Mouse (Mus musculus) forebrain, embryonic 11.5 days (tissue): ENCODE measurements around the gene Ltn1. TPM values are rescaled to one million over a fixed set of nuclear protein-coding genes. Genes with fewer than 3 reads are reported as not detected.
A peak's percentile ranks its signal among the peaks of the same experiment; 100 is the strongest.

ENCODE experiments used
- ATAC-seq: fragments of 200-750 bp; cut with Nextera tagmentation; replicated peaks from 2 replicates; pipeline ENCODE4 v1.8.0; 2017; ENCODE audit warnings: moderate TSS enrichment; ENCODE audit not compliant: low FRiP score
- DNase-seq: peaks from one replicate; pipeline ENCODE4 v3.0.0-alpha.2; 2017; ENCODE audit warnings: low spot score
- H3K27ac ChIP-seq: fragments of 300-500 bp; sonication (generic); 2 replicates; pipeline ENCODE4 v1.5.1; 2014; ENCODE audit warnings: low read depth, low read length
- H3K27me3 ChIP-seq: fragments of 300-500 bp; sonication (generic); 2 replicates; pipeline ENCODE4 v1.6.1; 2014; ENCODE audit warnings: mild to moderate bottlenecking, low read length, mixed read lengths; ENCODE audit not compliant: control insufficient read depth, insufficient read depth
- H3K36me3 ChIP-seq: fragments of 300-500 bp; sonication (generic); 2 replicates; pipeline ENCODE4 v1.6.1; 2014; ENCODE audit warnings: mild to moderate bottlenecking, low read length, moderate library complexity, mixed read lengths; ENCODE audit not compliant: control insufficient read depth, insufficient read depth
- H3K4me1 ChIP-seq: fragments of 300-500 bp; sonication (generic); replicated peaks from 2 replicates; pipeline ENCODE4 v1.6.1; 2014; ENCODE audit warnings: low read length, mixed read lengths; ENCODE audit not compliant: control insufficient read depth, insufficient read depth
- H3K4me2 ChIP-seq: fragments of 300-500 bp; sonication (generic); 2 replicates; pipeline ENCODE4 v1.6.1; 2014; ENCODE audit warnings: low read depth, mild to moderate bottlenecking, low read length, moderate library complexity, mixed read lengths; ENCODE audit not compliant: severe bottlenecking
- H3K4me3 ChIP-seq: fragments of 300-500 bp; sonication (generic); 2 replicates; pipeline ENCODE4 v1.5.1; 2014; ENCODE audit warnings: low read depth, low read length
- H3K9ac ChIP-seq: fragments of 300-500 bp; sonication (generic); 2 replicates; pipeline ENCODE4 v1.6.1; 2014; ENCODE audit warnings: low read length
- H3K9me3 ChIP-seq: fragments of 300-500 bp; sonication (generic); 2 replicates; pipeline ENCODE4 v1.6.1; 2016; ENCODE audit warnings: low read length, mixed read lengths; ENCODE audit not compliant: control insufficient read depth
- WGBS: fragments of 180-500 bp; shearing (Covaris S2); extraction: QIAGEN DNeasy Blood & Tissue Kit; methylation state at CpG from one replicate; pipeline ENCODE4 v1.1.7; 2014; 5-methylcytosine and 5-hydroxymethylcytosine counted together
- polyA plus RNA-seq: library from polyadenylated mRNA; unstranded; fragments of >200 nt; fragmentation: Nextera tagmentation; extraction: Ambion mirVana; gene quantifications from 2 replicates; pipeline ENCODE4 v1.2.1, GENCODE M21; 2014

The Ltn1 gene
- polyA plus RNA-seq, 1 experiment from 2014 or later = 32.8 TPM

DNA sequence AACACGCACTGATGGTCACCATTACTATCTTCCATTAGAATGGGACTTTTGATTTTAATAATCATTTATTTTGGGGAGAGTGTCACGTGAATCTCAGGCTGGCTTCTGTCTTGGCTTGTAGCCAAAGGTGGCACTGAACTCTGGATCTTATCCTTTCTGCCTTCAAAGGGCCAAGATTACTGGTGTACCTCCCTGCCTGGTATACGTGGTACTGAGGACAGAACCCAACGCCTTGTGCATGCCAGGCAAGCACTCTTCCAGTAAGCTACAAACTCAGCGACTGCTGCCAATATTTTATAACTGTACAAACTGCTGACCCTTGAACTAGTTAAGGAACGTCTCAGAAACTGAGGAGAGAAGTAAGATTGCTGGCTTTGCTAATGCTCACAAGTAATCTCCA lies 2.5 kb upstream of the Ltn1 start:
- ATAC-seq = no peak
- H3K27ac ChIP-seq = no peak overlapping the region
- 89% methylated on average over 6 of the region's 6 CpGs for WGBS
- peaks cover 3% of the 10 kb centered on the region; the same call in 1 of the 2 replicates for H3K4me1 ChIP-seq
- no peak overlapping the region for H3K4me2 ChIP-seq
- H3K36me3 ChIP-seq = no peaks in the 10 kb centered on the region
- no peak overlapping the region for H3K4me3 ChIP-seq
- no peaks in the 10 kb centered on the region for H3K9me3 ChIP-seq
- H3K27me3 ChIP-seq = no peaks in the 10 kb centered on the region
- DNase-seq = no peak
- no peak overlapping the region for H3K9ac ChIP-seq

DNA sequence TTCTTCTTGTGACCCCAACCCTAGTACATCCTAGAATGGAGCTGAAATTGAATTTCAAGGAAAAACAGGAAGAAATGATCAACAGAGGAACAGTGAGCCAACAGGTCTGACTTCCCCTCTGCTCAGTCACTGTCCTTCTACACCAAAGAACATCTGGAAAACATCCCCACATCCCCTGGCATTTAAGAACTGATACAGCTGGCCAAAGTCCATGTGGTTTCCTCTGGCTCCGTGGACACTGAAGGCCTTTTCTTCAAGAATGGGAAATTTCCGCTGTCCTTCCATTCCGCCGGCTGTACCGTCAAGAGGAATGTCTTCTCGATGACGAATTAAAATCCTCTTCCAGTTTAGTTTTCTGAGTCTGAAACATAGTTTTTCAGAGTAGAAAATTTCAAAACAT lies 1.9 kb upstream of the Ltn1 start:
- Histone ChIP-seq H3K4me1 (no peaks in the 10 kb centered on the region), H3K36me3 (no peaks in the 10 kb centered on the region), H3K4me2 (no peak overlapping the region), H3K27ac (no peak overlapping the region), H3K9me3 (no peaks in the 10 kb centered on the region), H3K27me3 (no peaks in the 10 kb centered on the region), H3K9ac (no peak overlapping the region), H3K4me3 (no peak overlapping the region)
- 94% methylated on average over 7 of the region's 7 CpGs for WGBS
- DNase-seq = no peak
- no peak for ATAC-seq

- Histone ChIP-seq H3K9ac (no peak overlapping the region), H3K27me3 (no peaks in the 10 kb centered on the region), H3K36me3 (peaks cover 7% of the 10 kb centered on the region), H3K9me3 (no peaks in the 10 kb centered on the region), H3K4me2 (no peak overlapping the region), H3K27ac (no peak overlapping the region), H3K4me1 (no peaks in the 10 kb centered on the region), H3K4me3 (no peak overlapping the region)
- 93% methylated on average over 8 of the region's 8 CpGs for WGBS
- no peak for ATAC-seq
- DNase-seq = no peak
Measured at GRCm38 (mm10) chr16:87427516-87427915, 4.9 kb downstream of the Ltn1 start.

DNA sequence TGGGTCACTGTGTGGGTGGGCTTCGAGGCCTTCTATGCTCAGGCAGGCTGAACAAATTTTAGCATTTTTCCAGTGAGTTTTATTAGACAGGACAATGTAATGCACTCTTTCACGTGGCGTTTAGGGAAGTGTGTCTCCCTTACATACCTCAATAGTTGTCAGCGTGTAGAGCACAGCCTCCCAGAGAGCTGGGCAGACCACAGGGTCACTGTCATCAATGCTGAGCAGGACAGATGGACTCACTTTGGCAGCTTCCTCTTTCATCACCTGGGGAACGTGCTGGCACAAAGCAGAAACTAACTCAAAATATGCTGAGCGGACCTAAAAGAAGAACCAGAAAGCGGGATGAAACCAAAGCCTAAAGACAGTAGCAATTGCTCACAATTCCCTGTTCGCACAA lies 11.8 kb downstream of the Ltn1 start:
- 94% methylated on average over 8 of the region's 8 CpGs for WGBS
- DNase-seq = no peak
- no peaks in the 10 kb centered on the region for H3K4me1 ChIP-seq
- no peak overlapping the region for H3K27ac ChIP-seq
- no peaks in the 10 kb centered on the region for H3K27me3 ChIP-seq
- no peak for ATAC-seq
- no peak overlapping the region for H3K4me2 ChIP-seq
- peaks cover 32% of the 10 kb centered on the region for H3K36me3 ChIP-seq
- peaks cover 7% of the 10 kb centered on the region; the same call in 1 of the 2 replicates for H3K9me3 ChIP-seq
- no peak overlapping the region for H3K4me3 ChIP-seq
- H3K9ac ChIP-seq = no peak overlapping the region

DNA sequence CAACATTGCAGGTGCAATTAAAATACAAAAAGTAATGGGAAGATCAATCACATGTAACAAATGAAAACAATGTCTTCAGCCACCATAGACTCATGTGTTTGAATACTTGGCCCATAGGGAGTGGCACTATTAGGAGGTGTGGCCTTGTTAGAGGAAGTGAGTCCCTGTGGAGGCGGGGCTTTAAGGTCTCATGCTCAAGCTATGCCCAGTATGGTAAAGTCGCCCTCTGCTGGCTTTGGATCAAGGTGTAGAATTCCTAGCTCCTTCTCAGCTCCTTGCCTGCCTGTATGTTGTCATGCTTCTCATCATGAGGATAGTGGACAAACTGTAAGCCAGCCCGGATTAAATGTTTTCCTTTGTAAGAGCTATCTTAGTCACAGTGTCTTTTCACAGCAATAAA lies 27.4 kb downstream of the Ltn1 start:
- DNase-seq = no peak
- 80% methylated on average over 3 of the region's 3 CpGs for WGBS
- no peak overlapping the region for H3K4me2 ChIP-seq
- no peaks in the 10 kb centered on the region for H3K9me3 ChIP-seq
- peaks cover 6% of the 10 kb centered on the region; the same call in 1 of the 2 replicates for H3K36me3 ChIP-seq
- H3K27ac ChIP-seq = no peak overlapping the region
- no peak overlapping the region for H3K9ac ChIP-seq
- no peak; the same call in 1 of the 2 replicates for ATAC-seq
- no peaks in the 10 kb centered on the region for H3K27me3 ChIP-seq
- no peaks in the 10 kb centered on the region for H3K4me1 ChIP-seq
- H3K4me3 ChIP-seq = no peak overlapping the region

- Histone ChIP-seq H3K9me3 (no peaks in the 10 kb centered on the region), H3K4me1 (no peaks in the 10 kb centered on the region), H3K4me3 (no peak overlapping the region), H3K36me3 (peaks cover 3% of the 10 kb centered on the region; the same call in 1 of the 2 replicates), H3K4me2 (no peak overlapping the region), H3K27ac (no peak overlapping the region), H3K27me3 (no peaks in the 10 kb centered on the region), H3K9ac (no peak overlapping the region)
- 59% methylated on average over 16 of the region's 16 CpGs for WGBS
- DNase-seq (peak; percentile 51), ATAC-seq (peak; percentile 78)
Measured at GRCm38 (mm10) chr16:87393813-87394548, 38.4 kb downstream of the Ltn1 start.

DNA sequence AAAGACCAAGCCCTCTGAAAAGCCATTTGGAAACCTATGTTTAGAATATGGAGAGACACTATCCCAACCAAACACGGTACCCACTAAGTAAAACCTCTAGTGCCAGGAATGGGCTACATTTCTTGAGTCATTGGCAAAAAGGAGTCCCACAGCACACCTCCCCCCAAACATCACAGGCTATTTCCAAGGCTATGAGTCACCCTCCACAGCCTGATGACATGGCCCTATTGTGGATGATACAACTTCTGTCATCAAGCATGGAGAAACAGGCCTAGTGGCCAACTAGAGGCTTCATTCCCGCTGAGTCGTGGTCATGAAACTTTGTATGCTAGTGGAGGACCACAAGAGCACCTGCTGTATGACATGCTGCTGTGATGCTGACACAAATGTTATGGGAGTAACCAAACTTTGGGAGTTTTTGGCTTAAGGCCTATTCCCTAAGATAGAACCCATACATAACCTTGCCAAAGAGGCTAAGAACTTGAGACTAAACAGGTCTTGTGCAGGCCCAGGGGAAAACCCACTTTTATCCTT lies 44.9 kb downstream of the Ltn1 start:
- Histone ChIP-seq H3K4me3 (no peak overlapping the region), H3K4me1 (no peaks in the 10 kb centered on the region), H3K9ac (no peak overlapping the region), H3K27me3 (no peaks in the 10 kb centered on the region), H3K36me3 (no peaks in the 10 kb centered on the region; the same call in 1 of the 2 replicates), H3K9me3 (no peaks in the 10 kb centered on the region), H3K27ac (no peak overlapping the region), H3K4me2 (no peak overlapping the region)
- DNase-seq (no peak), ATAC-seq (no peak)
- WGBS = 99% methylated on average over 3 of the region's 3 CpGs

DNA sequence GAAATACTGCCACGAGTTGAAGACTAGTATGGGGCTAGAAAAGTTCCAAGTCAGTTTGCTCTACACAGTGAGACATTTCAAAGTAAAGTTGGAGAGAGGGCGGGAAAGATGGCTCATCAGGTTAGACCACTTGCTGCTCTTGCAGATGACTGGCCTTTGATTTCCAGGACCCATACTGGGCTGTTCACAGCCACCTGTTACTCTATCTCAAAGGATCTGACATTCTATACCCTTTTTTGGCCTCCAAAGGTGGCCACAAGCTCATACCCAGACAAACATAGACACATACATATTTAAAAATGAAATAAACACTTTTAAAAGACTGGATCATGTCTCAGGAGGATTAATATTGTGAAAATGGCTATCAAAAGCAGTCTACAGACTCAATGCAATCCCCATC lies 48.0 kb downstream of the Ltn1 start:
- 86% methylated on average over 2 of the region's 2 CpGs for WGBS
- ATAC-seq = no peak
- Histone ChIP-seq H3K9ac (no peak overlapping the region), H3K27ac (no peak overlapping the region), H3K4me1 (no peaks in the 10 kb centered on the region), H3K4me3 (no peak overlapping the region), H3K9me3 (no peaks in the 10 kb centered on the region), H3K4me2 (no peak overlapping the region), H3K27me3 (no peaks in the 10 kb centered on the region), H3K36me3 (peaks cover 8% of the 10 kb centered on the region)
- no peak for DNase-seq

GRCm38 (mm10) chr16:87382996-87383395 lies 49.4 kb downstream of the Ltn1 start:
- H3K27ac ChIP-seq = no peak overlapping the region
- 94% methylated on average over 2 of the region's 2 CpGs for WGBS
- no peaks in the 10 kb centered on the region for H3K27me3 ChIP-seq
- H3K4me3 ChIP-seq = no peak overlapping the region
- DNase-seq (no peak), ATAC-seq (no peak)
- no peaks in the 10 kb centered on the region for H3K4me1 ChIP-seq
- H3K9ac ChIP-seq = no peak overlapping the region
- H3K4me2 ChIP-seq = no peak overlapping the region
- no peaks in the 10 kb centered on the region for H3K9me3 ChIP-seq
- peaks cover 8% of the 10 kb centered on the region for H3K36me3 ChIP-seq
